In the genomic region with DNA sequence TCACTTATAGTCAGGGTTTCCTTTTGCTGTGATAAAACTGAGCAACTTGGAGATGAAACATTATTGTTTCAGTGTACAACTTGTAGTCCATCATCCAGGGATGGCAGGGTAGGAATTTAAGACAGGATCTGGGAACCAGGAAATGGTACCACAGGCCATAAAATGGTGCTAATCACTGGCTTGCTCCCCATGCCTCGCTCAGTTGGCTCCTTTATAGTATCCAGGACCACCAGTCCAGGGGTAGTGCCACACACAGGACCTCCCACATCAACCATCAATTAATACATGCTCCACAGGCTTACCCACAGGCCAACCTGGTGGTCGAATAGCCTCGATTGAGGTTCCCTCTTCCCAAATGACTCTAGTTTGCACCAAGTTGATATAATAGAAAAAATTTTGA, we compare ENCODE assay signal across 18 mouse cellular contexts. TPM values are rescaled to one million over a fixed set of nuclear protein-coding genes. Genes with fewer than 3 reads are reported as not detected.
"Had no signal": no experiment of that assay in that cellular context is flagged by ENCODE, and none has a peak within 500 bp of the region (broad histone marks: within the 10 kb centered on the region; RNA-seq: fewer than 3 reads in every experiment).

No protein-coding gene starts in this region.

- H3K27ac ChIP-seq: neural tube, embryonic 13.5 days; neural tube, embryonic 15.5 days; stomach, embryonic 15.5 days; stomach, postnatal 0 days had no signal

- H3K4me1 ChIP-seq: neural tube, embryonic 13.5 days; neural tube, embryonic 15.5 days; stomach, embryonic 15.5 days had no signal

- DNase-seq: retina, postnatal 1 day; right cerebral cortex, adult 18-20 months; right cerebral cortex, postnatal 14 days; right cerebral cortex, postnatal 25 days; right cerebral cortex, postnatal 4 days; spleen, adult 18-20 months; thymus, adult 18-20 months; thymus, adult 2 months; thymus, postnatal 14 days; thymus, postnatal 25 days; thymus, postnatal 36 days; thymus, postnatal 4 days had no signal

- H3K36me3 ChIP-seq: neural tube, embryonic 13.5 days; neural tube, embryonic 15.5 days; stomach, embryonic 15.5 days had no signal

- H3K27me3 ChIP-seq: neural tube, embryonic 15.5 days; stomach, embryonic 15.5 days had no signal

- H3K9me3 ChIP-seq: neural tube, embryonic 13.5 days; neural tube, embryonic 15.5 days; stomach, embryonic 15.5 days had no signal

- H3K4me3 ChIP-seq: neural tube, embryonic 13.5 days; neural tube, embryonic 15.5 days; stomach, embryonic 15.5 days had no signal

RNA-seq across cellular contexts. Expression of gene Shh, which starts 15.9 kb away (rescaled TPM):
- total RNA-seq: neutrophil, adult 5-6 weeks had no signal
- polyA plus RNA-seq: spleen, adult 2 months had no signal
